Mouse (Mus musculus): ENCODE measurements around the gene Gpr142. TPM values are rescaled to one million over a fixed set of nuclear protein-coding genes. Genes with fewer than 3 reads are reported as not detected.
A peak's percentile ranks its signal among the peaks of the same experiment; 100 is the strongest.

The Gpr142 gene
- polyA plus RNA-seq, 1 experiment from 2014 or later = not detected

DNA sequence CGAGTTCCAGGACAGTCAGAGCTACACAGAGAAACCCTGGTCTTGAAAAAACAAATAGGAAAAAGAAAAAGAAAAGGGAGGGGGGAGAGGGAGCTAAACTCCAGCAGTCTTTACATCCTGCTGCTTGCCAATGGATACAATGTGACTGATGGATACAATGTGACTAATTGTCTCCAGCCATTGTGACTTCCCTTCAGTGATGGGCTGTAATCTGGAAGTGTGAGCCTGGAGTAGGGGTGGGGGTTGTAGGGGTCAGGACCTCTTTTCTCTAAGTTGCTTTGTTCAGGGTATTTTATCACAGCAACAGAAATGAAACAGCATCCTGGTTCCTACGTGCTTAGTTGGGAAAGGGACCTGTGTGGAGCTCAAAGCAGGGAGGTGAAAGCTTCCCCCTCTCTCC, 20.4 kb downstream of the Gpr142 start:
- no peak overlapping the region for H3K4me3 ChIP-seq (ENCODE audit: low read depth, low read length)
- WGBS = 48% methylated on average over 2 of the region's 2 CpGs
- DNase-seq (ENCODE audit: low spot score) (no peak), ATAC-seq (replicated peaks; ENCODE audit: low FRiP score, low TSS enrichment, low read depth) (no peak)
- H3K9me3 ChIP-seq (ENCODE audit: control insufficient read depth, low read length) = no peaks in the 10 kb centered on the region
- no peak overlapping the region for H3K4me2 ChIP-seq (ENCODE audit: low read length)
- no peak overlapping the region for H3K27ac ChIP-seq (ENCODE audit: low read depth)
- H3K27me3 ChIP-seq (replicated peaks; ENCODE audit: control insufficient read depth, insufficient read depth, low read length) = no peaks in the 10 kb centered on the region
- no peaks in the 10 kb centered on the region for H3K36me3 ChIP-seq (ENCODE audit: control insufficient read depth, insufficient read depth, low read length)
- H3K4me1 ChIP-seq (replicated peaks; ENCODE audit: control insufficient read depth, insufficient read depth, low read length) = peaks cover 16% of the 10 kb centered on the region
- no peak overlapping the region for H3K9ac ChIP-seq (ENCODE audit: low read length)

DNA sequence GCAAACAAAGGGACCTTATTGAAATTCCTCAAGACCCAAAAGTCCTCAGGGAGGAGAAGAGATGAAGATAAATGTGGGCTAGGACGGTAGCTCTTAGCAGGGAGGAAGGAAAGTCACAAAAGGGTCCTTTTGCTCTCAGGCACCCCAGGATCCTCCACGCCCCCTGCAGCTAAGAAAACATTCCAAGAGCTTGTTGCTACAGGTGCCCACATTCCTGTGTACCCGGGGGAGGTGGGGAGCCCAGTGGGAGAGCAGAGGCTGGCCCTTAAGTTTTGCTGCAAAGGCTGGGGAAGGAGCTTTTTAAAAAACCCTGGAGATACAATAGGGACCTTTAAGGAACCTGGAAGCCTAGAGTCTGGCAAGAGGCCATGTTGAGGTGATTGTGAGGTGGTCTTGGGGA, 21.7 kb downstream of the Gpr142 start:
- Histone ChIP-seq H3K36me3 (ENCODE audit: control insufficient read depth, insufficient read depth, low read length) (no peaks in the 10 kb centered on the region), H3K4me2 (ENCODE audit: low read length) (no peak overlapping the region), H3K9ac (ENCODE audit: low read length) (no peak overlapping the region), H3K9me3 (ENCODE audit: control insufficient read depth, low read length) (no peaks in the 10 kb centered on the region), H3K4me1 (replicated peaks; ENCODE audit: control insufficient read depth, insufficient read depth, low read length) (peaks cover 12% of the 10 kb centered on the region), H3K27me3 (replicated peaks; ENCODE audit: control insufficient read depth, insufficient read depth, low read length) (no peaks in the 10 kb centered on the region), H3K4me3 (ENCODE audit: low read depth, low read length) (no peak overlapping the region), H3K27ac (ENCODE audit: low read depth) (no peak overlapping the region)
- DNase-seq (ENCODE audit: low spot score) (no peak), ATAC-seq (replicated peaks; ENCODE audit: low FRiP score, low TSS enrichment, low read depth) (no peak)
- WGBS = 41% methylated on average over 3 of the region's 3 CpGs

DNA sequence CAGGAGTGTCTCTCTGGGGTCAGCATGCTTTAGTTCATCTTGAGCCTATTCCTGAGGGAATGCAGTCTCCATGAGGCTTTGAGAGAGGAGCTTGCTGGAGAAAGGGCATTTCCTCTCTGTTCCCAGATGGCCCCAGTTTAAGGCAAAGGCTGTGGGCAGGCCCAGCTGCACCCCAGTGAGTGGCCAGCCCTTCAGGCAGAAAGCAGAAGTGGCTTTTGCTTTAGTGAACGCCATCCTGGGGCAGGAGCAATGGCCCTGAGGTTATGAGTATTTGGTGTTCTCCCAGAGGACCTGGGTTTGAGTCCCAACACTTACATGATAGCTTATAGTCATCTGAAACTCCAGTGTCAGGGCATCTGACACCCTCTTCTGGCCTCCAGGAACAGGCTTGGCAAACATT, 22.6 kb downstream of the Gpr142 start:
- H3K4me3 ChIP-seq (ENCODE audit: low read depth, low read length) = no peak overlapping the region
- no peak overlapping the region for H3K4me2 ChIP-seq (ENCODE audit: low read length)
- peaks cover 12% of the 10 kb centered on the region for H3K4me1 ChIP-seq (replicated peaks; ENCODE audit: control insufficient read depth, insufficient read depth, low read length)
- 62% methylated on average over 1 of the region's 1 CpGs for WGBS
- ATAC-seq (replicated peaks; ENCODE audit: low FRiP score, low TSS enrichment, low read depth) (no peak), DNase-seq (ENCODE audit: low spot score) (no peak)
- no peak overlapping the region for H3K27ac ChIP-seq (ENCODE audit: low read depth)
- no peak overlapping the region for H3K9ac ChIP-seq (ENCODE audit: low read length)
- no peaks in the 10 kb centered on the region for H3K27me3 ChIP-seq (replicated peaks; ENCODE audit: control insufficient read depth, insufficient read depth, low read length)
- no peaks in the 10 kb centered on the region for H3K36me3 ChIP-seq (ENCODE audit: control insufficient read depth, insufficient read depth, low read length)
- no peaks in the 10 kb centered on the region for H3K9me3 ChIP-seq (ENCODE audit: control insufficient read depth, low read length)

DNA sequence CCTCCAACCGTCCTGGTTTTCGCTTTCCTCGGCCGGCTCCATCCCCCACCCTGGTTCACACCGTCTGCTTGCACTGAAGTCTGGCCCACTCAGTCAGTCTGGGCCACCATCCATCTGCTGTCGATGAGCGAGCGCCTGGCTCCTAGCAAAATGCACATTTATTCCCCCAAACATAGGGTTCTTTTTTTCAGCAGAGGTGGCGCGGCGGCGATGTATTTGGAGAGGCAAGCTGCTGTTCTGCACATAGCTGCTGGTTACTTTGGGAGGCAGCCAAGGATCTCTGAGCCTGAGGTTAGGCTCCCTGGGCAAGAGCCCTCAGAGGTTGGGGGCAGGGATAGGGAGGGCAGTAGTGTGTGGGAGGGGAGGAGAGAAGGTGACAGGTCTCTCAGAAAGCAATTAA, 24.0 kb downstream of the Gpr142 start:
- ATAC-seq (replicated peaks; ENCODE audit: low FRiP score, low TSS enrichment, low read depth) = no peak
- no peaks in the 10 kb centered on the region for H3K36me3 ChIP-seq (ENCODE audit: control insufficient read depth, insufficient read depth, low read length)
- WGBS = 43% methylated on average over 12 of the region's 12 CpGs
- H3K27me3 ChIP-seq (replicated peaks; ENCODE audit: control insufficient read depth, insufficient read depth, low read length) = no peaks in the 10 kb centered on the region
- no peaks in the 10 kb centered on the region for H3K9me3 ChIP-seq (ENCODE audit: control insufficient read depth, low read length)
- no peak overlapping the region for H3K4me3 ChIP-seq (ENCODE audit: low read depth, low read length)
- H3K4me2 ChIP-seq (ENCODE audit: low read length) = no peak overlapping the region
- no peak overlapping the region for H3K9ac ChIP-seq (ENCODE audit: low read length)
- no peak overlapping the region for H3K27ac ChIP-seq (ENCODE audit: low read depth)
- H3K4me1 ChIP-seq (replicated peaks; ENCODE audit: control insufficient read depth, insufficient read depth, low read length) = peaks cover 12% of the 10 kb centered on the region
- no peak for DNase-seq (ENCODE audit: low spot score)

DNA sequence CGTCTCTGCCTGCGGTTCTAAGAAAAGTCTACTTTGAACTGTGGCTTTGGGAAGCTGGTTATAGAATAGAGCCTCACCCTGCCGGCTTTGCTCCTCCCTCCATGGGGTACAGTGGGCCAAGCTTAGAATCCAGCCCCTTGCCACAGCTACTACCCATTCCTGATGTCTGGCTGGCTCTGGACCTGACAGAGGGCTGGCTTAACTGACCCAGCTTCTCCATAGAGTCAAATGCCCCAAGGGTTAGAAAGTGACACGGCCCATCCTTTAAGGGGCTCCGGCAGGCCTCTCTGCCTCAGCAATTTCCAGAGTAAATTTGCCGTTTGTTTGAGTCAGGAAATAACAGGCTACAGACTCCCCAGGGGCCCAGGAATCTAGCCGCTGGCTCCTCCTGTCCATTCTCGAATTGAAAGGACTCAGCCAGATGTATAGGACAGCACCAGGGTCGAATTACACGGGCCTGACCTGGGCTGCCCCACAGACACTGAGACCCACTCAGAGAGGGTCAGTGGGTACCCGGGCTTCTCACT, 24.5 kb downstream of the Gpr142 start:
- no peaks in the 10 kb centered on the region for H3K27me3 ChIP-seq (replicated peaks; ENCODE audit: control insufficient read depth, insufficient read depth, low read length)
- DNase-seq (ENCODE audit: low spot score) (no peak), ATAC-seq (replicated peaks; ENCODE audit: low FRiP score, low TSS enrichment, low read depth) (no peak)
- no peak overlapping the region for H3K27ac ChIP-seq (ENCODE audit: low read depth)
- 10% methylated on average over 11 of the region's 11 CpGs for WGBS
- no peak overlapping the region for H3K4me2 ChIP-seq (ENCODE audit: low read length)
- peaks cover 12% of the 10 kb centered on the region for H3K4me1 ChIP-seq (replicated peaks; ENCODE audit: control insufficient read depth, insufficient read depth, low read length)
- no peaks in the 10 kb centered on the region for H3K9me3 ChIP-seq (ENCODE audit: control insufficient read depth, low read length)
- H3K36me3 ChIP-seq (ENCODE audit: control insufficient read depth, insufficient read depth, low read length) = no peaks in the 10 kb centered on the region
- no peak overlapping the region for H3K4me3 ChIP-seq (ENCODE audit: low read depth, low read length)
- H3K9ac ChIP-seq (ENCODE audit: low read length) = no peak overlapping the region

DNA sequence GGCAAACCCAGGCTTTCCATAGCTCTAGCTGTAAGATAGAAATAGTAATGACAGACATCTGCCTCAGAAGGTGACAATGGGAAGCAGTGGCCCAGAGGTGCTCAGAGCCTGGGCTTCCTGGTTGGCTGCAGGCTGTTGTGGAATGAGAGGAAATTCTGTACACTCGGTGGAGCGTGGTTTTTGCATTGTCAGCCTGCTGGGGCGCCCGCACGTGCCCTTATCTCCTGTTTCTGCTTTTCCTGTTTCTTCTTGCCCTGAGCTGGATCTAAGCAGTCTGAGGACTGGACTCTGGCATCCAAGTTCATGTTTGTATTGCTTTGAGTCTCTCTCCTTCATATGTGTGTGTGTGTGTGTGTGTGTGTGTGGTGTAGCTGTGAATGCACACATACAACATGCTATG, 28.0 kb downstream of the Gpr142 start:
- Histone ChIP-seq H3K36me3 (ENCODE audit: control insufficient read depth, insufficient read depth, low read length) (no peaks in the 10 kb centered on the region), H3K4me3 (ENCODE audit: low read depth, low read length) (no peak overlapping the region), H3K27me3 (replicated peaks; ENCODE audit: control insufficient read depth, insufficient read depth, low read length) (no peaks in the 10 kb centered on the region), H3K27ac (ENCODE audit: low read depth) (no peak overlapping the region), H3K4me2 (ENCODE audit: low read length) (no peak overlapping the region), H3K9ac (ENCODE audit: low read length) (no peak overlapping the region), H3K9me3 (ENCODE audit: control insufficient read depth, low read length) (no peaks in the 10 kb centered on the region), H3K4me1 (replicated peaks; ENCODE audit: control insufficient read depth, insufficient read depth, low read length) (peaks cover 32% of the 10 kb centered on the region)
- no peak for DNase-seq (ENCODE audit: low spot score)
- WGBS = 60% methylated on average over 5 of the region's 5 CpGs
- ATAC-seq (replicated peaks; ENCODE audit: low FRiP score, low TSS enrichment, low read depth) = no peak

DNA sequence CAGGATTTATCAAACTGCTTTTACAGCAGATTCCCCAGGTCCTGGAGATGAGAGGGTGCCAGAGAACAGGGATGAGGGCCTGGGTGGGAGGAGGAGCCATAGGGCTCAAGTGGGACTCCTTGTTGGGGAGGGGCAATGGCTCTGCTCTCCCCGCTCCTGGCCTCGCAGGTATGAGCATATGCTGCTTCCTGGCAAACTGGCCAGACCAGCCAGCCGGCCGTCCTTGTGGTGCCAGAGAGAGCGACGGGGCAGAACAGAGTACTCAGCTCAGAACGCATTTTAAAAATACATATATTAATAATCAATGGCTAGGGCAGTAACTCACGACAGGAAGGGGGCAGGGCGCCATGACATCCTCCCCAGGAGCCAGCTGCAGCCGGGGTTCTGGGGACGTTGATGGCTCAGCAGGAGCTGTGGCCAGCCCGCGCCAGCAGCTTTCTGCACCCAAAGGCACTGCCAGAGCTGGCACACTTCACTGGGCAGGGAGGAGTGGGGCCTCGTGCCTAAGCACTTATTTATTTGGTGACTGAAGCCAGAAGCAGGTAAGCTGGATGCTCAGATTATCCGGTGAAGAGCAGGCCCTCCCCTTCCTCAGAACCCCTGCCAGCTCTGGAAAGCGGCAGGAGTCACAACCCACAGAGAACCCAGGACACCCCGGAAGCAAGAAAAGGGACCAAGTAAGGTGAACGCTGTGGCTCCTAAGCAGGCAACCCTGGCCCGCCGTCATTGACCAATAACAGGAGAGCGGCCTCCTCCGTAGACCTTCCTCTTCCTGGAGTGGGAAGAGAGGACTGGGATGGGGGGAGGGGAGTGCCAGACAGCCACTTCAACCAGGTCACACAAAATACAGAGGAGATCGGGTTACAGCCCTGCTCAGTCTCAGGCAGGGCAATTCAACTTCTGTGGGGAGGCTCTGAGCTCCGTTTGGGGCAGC, 31.0 kb downstream of the Gpr142 start:
- Histone ChIP-seq H3K27ac (ENCODE audit: low read depth) (peak overlapping the region; percentile 90), H3K4me1 (replicated peaks; ENCODE audit: control insufficient read depth, insufficient read depth, low read length) (peaks cover 25% of the 10 kb centered on the region), H3K36me3 (ENCODE audit: control insufficient read depth, insufficient read depth, low read length) (no peaks in the 10 kb centered on the region), H3K9ac (ENCODE audit: low read length) (peak overlapping the region; percentile 41), H3K27me3 (replicated peaks; ENCODE audit: control insufficient read depth, insufficient read depth, low read length) (no peaks in the 10 kb centered on the region), H3K4me2 (ENCODE audit: low read length) (peak overlapping the region; percentile 72), H3K4me3 (ENCODE audit: low read depth, low read length) (peak overlapping the region; percentile 31), H3K9me3 (ENCODE audit: control insufficient read depth, low read length) (no peaks in the 10 kb centered on the region)
- DNase-seq (ENCODE audit: low spot score) = peak; percentile 86
- WGBS = 3% methylated on average over 24 of the region's 24 CpGs
- peak; percentile 92 for ATAC-seq (replicated peaks; ENCODE audit: low FRiP score, low TSS enrichment, low read depth)

DNA sequence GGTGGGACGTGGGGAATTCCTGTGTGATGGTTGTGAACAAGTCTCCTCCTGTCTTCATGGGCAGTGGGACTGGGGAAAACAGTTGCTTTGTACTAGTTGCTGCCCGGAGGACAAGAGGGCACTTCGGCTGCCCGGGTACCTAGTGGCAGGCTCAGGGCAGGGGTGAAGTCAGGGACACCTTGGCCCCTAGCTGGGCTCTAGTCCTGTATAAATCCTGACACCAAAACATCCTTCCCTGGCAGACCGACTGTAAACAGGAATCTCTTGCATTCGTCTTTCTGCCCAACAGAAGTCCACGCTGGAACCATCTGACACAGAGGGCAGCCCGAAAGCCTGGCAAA, 31.7 kb downstream of the Gpr142 start:
- Histone ChIP-seq H3K4me3 (ENCODE audit: low read depth, low read length) (peak overlapping the region; percentile 31; the same call in 1 of the 2 replicates), H3K27me3 (replicated peaks; ENCODE audit: control insufficient read depth, insufficient read depth, low read length) (no peaks in the 10 kb centered on the region), H3K9ac (ENCODE audit: low read length) (peak overlapping the region; percentile 41), H3K9me3 (ENCODE audit: control insufficient read depth, low read length) (no peaks in the 10 kb centered on the region), H3K36me3 (ENCODE audit: control insufficient read depth, insufficient read depth, low read length) (no peaks in the 10 kb centered on the region), H3K27ac (ENCODE audit: low read depth) (peak overlapping the region; percentile 90), H3K4me2 (ENCODE audit: low read length) (peak overlapping the region; percentile 72), H3K4me1 (replicated peaks; ENCODE audit: control insufficient read depth, insufficient read depth, low read length) (peaks cover 25% of the 10 kb centered on the region)
- peak; percentile 51 for ATAC-seq (replicated peaks; ENCODE audit: low FRiP score, low TSS enrichment, low read depth)
- 7% methylated on average over 8 of the region's 8 CpGs for WGBS
- DNase-seq (ENCODE audit: low spot score) = no peak

DNA sequence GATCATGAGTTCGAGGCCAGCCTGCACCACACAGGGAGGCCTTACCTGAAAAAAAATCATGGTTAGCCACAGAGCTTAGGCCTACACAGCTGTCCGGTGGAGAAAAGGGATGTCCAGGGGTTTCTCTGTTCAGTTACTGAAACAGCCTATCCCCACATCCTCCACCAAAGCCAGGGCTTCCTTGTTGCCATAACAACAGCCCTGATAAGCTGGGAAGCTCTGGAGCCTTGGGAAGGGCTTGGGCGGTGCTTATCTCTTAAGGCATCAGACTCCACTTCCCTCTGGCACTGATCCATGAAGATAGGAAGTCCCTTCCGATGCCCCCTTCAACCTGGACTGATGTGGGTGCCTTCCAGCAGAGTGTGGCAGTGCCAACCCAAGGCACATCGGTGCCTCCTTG, 34.4 kb downstream of the Gpr142 start:
- DNase-seq (ENCODE audit: low spot score) = no peak
- no peak overlapping the region for H3K4me2 ChIP-seq (ENCODE audit: low read length)
- H3K4me1 ChIP-seq (replicated peaks; ENCODE audit: control insufficient read depth, insufficient read depth, low read length) = peaks cover 25% of the 10 kb centered on the region
- H3K27me3 ChIP-seq (replicated peaks; ENCODE audit: control insufficient read depth, insufficient read depth, low read length) = no peaks in the 10 kb centered on the region
- ATAC-seq (replicated peaks; ENCODE audit: low FRiP score, low TSS enrichment, low read depth) = no peak
- H3K9me3 ChIP-seq (ENCODE audit: control insufficient read depth, low read length) = no peaks in the 10 kb centered on the region
- H3K36me3 ChIP-seq (ENCODE audit: control insufficient read depth, insufficient read depth, low read length) = no peaks in the 10 kb centered on the region
- no peak overlapping the region for H3K4me3 ChIP-seq (ENCODE audit: low read depth, low read length)
- H3K27ac ChIP-seq (ENCODE audit: low read depth) = no peak overlapping the region
- 47% methylated on average over 5 of the region's 5 CpGs for WGBS
- H3K9ac ChIP-seq (ENCODE audit: low read length) = no peak overlapping the region

Measured in intestine, embryonic 14.5 days (tissue).